Mouse (Mus musculus) G1E-ER4 (cell line): ENCODE measurements around the gene AC129217.1. TPM values are rescaled to one million over a fixed set of nuclear protein-coding genes. Genes with fewer than 3 reads are reported as not detected.

Experiments used
- GATA1 ChIP-seq: IDR thresholded peaks from one replicate; pipeline ENCODE4 v1.8.0; 2012; ENCODE audit warnings: low read length, inconsistent platforms
- polyA plus RNA-seq: library from polyadenylated mRNA; stranded (reverse); fragments of >175 nt; gene quantifications from 2 replicates; pipeline ENCODE4 v1.2.3, GENCODE M21; 2012

The AC129217.1 gene
- polyA plus RNA-seq, 1 experiment, result 157 TPM

- TF ChIP-seq GATA1, result no peak
Observed at GRCm38 (mm10) chr19:8842961-8843360, 13.4 kb downstream of the AC129217.1 start.

DNA sequence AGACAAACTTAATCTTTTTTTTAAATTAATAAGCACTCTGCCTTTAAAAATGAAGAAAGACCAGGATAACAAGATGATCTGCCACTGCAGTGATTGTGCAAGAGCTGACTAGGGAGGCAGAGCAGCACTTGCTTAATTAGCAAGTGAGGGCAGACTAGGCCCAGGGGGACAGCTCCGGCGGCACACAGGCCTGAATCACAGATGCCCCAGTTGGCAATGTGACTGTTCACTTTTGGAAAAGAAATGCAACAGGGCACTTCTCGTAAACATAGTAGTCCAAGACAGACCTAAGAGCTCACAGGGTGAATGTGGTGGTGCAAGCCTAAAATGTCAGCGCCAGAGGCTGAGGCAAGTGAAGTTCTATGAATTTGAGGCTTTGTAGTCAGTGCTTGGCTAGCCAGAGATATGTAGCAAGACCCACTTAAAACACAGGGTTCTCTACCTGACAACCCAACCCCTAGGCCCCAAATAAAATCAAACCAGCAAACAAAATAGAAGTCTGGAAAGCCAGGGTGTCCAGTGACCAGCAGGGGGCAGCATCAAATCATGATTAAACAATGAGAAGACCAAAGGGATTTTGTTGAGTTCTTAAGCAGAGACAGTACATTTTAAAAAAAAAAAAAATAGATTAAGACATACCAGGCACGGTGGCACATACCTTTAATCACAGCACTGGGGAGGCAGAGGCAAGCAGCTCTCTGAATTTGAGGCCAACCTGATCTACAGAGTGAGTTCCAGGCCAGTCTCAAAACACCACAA, 15.0 kb downstream of the AC129217.1 start:
- no peak for TF ChIP-seq GATA1

- no peak for TF ChIP-seq GATA1
Observed at GRCm38 (mm10) chr19:8848356-8848755, 18.8 kb downstream of the AC129217.1 start.

DNA sequence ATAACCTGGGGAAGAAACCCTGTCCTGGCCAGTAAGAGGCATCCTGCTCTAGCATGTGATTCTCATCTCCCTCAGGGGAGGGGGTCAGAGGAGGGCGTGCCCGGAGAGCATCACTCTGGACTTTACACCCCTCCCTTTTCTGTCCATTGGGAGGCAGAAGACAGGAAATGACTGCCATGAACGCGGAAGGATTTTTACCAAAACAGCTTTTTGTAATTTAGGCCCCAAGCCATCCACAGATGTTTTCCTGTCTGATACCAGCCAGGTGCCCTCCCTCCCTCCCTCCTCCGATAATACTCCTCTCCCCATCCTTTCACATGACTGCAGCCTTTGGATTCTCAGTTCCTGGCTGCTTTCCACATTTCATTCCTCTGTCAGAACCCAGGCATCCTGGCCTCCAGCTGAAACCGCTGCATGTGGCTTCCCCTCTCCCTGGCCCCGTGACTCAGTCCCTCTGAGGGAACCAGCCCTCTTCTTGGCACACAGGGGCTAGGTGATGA, 20.9 kb downstream of the AC129217.1 start, which contains the start of gene Lrrn4cl:
TSS of gene Lrrn4cl (plus strand) at position 367 of the 500 bp plus-strand sequence.
- TF ChIP-seq GATA1, result no peak

- TF ChIP-seq GATA1, result no peak
Observed at GRCm38 (mm10) chr19:8851639-8852038, 22.1 kb downstream of the AC129217.1 start.

GRCm38 (mm10) chr19:8852236-8852928, 22.8 kb downstream of the AC129217.1 start:
- TF ChIP-seq GATA1, result no peak

- TF ChIP-seq GATA1, result no peak
Observed at GRCm38 (mm10) chr19:8853117-8853516, 23.5 kb downstream of the AC129217.1 start.

GRCm38 (mm10) chr19:8857689-8858088, 28.1 kb downstream of the AC129217.1 start:
- no peak for TF ChIP-seq GATA1

GRCm38 (mm10) chr19:8859018-8859417, 29.4 kb downstream of the AC129217.1 start:
- TF ChIP-seq GATA1, result no peak

DNA sequence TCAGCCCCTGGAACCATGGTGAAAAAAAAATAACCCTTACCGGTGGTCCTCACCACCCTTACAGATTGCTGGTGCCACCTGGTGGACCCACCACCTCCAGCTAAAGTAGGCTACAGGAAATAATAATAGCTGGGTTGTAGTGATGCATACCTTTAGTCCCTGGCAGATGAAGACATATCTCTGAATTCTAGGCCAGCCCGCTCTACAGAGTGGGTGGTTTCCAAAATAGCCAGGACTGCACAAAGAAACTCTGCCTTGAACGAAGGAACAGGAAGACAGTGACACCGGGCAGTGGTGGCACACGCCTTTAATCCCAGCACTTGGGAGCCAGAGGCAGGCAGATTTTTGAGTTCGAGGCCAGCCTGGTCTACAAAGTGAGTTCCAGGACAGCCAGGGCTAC, 34.7 kb downstream of the AC129217.1 start:
- no peak for TF ChIP-seq GATA1

GRCm38 (mm10) chr19:8870838-8871237, 41.3 kb downstream of the AC129217.1 start:
- no peak for TF ChIP-seq GATA1

DNA sequence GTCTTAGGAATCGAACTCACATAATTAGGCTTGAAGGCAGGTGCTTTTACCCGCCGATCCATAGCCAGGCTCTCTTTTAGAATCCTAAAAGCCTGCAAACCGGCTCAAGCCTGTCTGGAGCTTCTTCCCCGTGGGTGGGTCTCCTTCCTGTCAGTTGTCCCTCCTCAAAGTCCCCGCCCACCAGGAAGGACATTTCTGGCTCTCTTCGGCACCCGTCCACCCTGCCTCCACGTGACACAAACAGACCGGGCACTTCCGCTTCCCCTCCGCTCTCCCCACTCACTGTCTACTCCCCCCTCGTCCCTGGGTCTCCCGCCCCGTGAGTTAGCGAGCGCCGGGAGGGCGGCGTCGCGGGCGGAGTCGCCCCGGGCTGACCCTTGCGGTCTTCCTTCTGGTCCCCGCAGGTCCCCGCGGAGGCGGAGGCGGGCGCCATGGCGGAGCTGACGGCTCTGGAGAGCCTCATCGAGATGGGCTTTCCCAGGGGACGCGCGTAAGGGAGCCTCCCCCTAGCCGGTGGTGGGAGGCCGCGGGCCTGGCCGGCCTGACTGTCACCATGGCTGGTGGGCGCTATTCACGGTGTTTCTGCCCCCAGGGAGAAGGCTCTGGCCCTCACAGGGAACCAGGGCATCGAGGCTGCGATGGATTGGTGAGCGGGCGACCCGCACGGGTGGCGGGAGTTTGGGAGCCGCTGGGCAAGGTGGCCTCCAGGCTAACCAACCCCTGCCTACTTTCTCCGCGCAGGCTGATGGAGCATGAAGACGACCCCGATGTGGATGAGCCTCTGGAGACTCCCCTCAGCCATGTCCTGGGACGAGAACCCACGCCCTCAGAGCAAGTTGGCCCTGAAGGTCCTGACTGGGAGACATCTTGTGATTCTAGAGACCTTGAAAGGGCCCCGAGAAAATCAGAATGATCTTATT, 42.0 kb downstream of the AC129217.1 start, which contains the start of gene Ubxn1:
TSS of gene Ubxn1 (plus strand) at position 230 of the 920 bp plus-strand sequence.
- TF ChIP-seq GATA1, result no peak

- TF ChIP-seq GATA1, result no peak
Observed at GRCm38 (mm10) chr19:8872266-8872840, 42.8 kb downstream of the AC129217.1 start.

GRCm38 (mm10) chr19:8875031-8875430, 45.5 kb downstream of the AC129217.1 start:
- TF ChIP-seq GATA1, result no peak

- no peak for TF ChIP-seq GATA1
Observed at GRCm38 (mm10) chr19:8880311-8881033, 50.9 kb downstream of the AC129217.1 start, which contains the start of gene Uqcc3. Gene Uqcc3, minus strand, starts transcription at chr19:8880923.
